Mouse (Mus musculus) cerebellum, adult (tissue): ENCODE results near the gene Olfr807.

Experiments used
- ATAC-seq: cut with Nextera tagmentation; 2 replicates; pipeline ENCODE4 v1.9.2; 2017; ENCODE audit warnings: mild to moderate bottlenecking, moderate library complexity, mixed read lengths; ENCODE audit not compliant: insufficient number of reproducible peaks, low FRiP score, low TSS enrichment

Gene Olfr807

DNA sequence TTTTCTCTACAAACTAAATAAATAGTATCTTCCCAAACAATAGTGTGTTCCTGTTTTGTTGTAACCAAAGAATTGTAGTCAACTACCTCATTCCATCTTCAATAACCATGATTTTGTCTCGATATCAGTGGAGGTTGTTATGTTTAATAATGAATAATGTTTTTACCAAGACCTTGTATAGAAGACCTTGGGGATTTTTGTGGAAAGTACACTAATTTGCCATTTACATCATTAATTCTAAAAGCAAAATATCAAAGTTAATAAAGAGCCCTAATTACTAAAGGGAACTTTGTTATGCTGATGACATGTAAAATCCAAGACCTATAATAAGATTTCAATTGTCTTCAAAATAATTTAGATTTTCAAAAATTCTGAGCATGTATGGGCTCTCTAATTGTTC lies at the start of gene Olfr807:
Gene Olfr807, minus strand, starts transcription at position 101 of the 400 bp plus-strand sequence.
- ATAC-seq: no peak

GRCm38 (mm10) chr10:129804296-129804695 lies 46.7 kb upstream of the Olfr807 start, which contains the start of gene Olfr811:
Gene Olfr811, minus strand, starts transcription at chr10:129804396.
- no peak for ATAC-seq

DNA sequence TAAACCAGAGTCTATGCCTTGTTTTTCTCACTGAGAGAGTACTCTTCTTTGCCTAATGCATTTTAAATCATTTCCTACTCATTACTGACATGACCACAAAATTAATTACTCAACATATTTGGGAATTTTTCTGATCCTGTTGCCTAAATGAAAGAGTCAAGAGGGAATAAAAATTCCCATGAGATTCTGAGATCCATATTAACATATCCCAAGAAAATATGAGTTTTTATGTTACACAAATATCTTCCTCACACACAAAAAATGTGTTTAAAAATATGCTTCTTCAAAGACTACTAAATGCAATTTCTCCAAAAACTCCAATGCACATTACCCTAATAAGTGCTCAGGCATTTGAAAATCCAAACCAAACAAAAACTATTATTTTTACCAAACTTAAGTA lies 37.2 kb upstream of the Olfr807 start, which contains the start of gene Olfr810:
Gene Olfr810, minus strand, starts transcription at position 101 of the 400 bp plus-strand sequence.
- ATAC-seq: no peak

DNA sequence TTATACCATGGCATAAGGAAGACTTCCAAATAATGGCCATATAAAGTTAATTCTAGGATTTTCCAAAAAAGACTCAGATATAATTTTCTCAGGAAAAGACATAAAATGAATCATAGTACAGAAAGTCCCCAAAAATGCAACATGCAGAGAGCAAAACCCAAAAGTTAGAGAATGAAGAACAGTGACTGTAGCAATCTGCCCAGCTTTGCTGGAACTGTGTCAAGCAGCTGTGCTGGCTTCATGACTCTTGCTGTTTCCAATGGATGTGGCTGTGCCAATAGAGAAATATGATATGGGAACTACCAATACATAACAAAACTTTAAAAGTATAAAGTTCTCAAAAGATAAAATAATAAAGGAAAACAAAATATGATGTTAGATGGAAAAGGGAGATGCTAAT lies 20.5 kb upstream of the Olfr807 start:
- ATAC-seq: no peak

DNA sequence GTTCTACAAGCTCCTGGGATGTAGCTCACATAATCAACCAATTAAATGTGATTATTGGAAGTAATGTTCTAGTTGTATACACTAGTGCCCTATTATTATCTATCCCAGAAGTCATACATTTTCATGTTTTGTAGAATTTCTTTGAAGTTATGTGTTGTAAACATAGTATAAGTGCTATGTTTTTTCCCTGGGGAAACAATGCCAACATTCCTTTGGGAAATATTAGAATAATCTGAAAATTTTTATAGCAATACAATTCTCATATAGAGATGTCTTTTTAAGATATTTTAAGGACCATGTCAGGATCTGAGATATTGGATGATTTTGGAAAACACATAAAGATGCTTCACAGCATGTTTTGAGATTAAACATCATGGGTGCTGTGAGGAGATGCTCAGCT lies 16.7 kb upstream of the Olfr807 start, which contains the start of gene Olfr809:
Gene Olfr809, plus strand, starts transcription at position 301 of the 400 bp plus-strand sequence.
- ATAC-seq: no peak

- no peak for ATAC-seq
These were observed 7.6 kb upstream of the Olfr807 start, which contains the start of gene Olfr808 for GRCm38 (mm10) chr10:129765182-129765581. Gene Olfr808, plus strand, starts transcription at chr10:129765482.

- no peak for ATAC-seq
These were observed 15.8 kb downstream of the Olfr807 start, which contains the start of gene Olfr806 for GRCm38 (mm10) chr10:129741821-129742220. Gene Olfr806, minus strand, starts transcription at chr10:129741921.

DNA sequence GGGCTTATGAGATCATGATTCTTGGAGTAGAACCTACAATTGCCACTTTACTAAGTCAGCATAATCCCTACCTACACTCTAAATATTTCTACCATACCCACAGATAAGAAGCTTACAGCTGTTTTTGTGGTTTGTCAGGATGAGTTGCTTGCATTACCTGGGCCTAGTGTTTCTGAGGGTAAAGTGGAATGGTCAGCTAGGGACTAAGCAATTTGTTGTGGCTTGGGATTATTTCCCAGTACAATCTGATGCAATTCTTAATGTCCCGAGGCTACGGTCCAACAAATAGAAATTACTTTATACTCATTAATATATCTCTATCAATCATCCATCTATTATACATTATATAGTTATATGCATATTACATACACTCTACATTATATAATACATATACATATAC lies 28.3 kb downstream of the Olfr807 start, which contains the start of gene Olfr805:
Gene Olfr805, minus strand, starts transcription at position 101 of the 400 bp plus-strand sequence.
- no peak for ATAC-seq
